Mouse (Mus musculus) kidney, postnatal 0 days (tissue): ENCODE measurements around the gene Terf2. TPM values are rescaled to one million over a fixed set of nuclear protein-coding genes. Genes with fewer than 3 reads are reported as not detected.

Source experiments
- ATAC-seq: fragments of 200-750 bp; cut with Nextera tagmentation; replicated peaks from 2 replicates; pipeline ENCODE4 v1.8.0; 2017; ENCODE audit warnings: low read depth, moderate number of reproducible peaks, moderate TSS enrichment, moderate library complexity; ENCODE audit not compliant: low FRiP score
- DNase-seq: peaks from one replicate; pipeline ENCODE4 v3.0.0-alpha.2; 2016; ENCODE audit warnings: low spot score
- H3K27ac ChIP-seq: fragments of 300-500 bp; sonication (generic); 2 replicates; pipeline ENCODE4 v1.5.1; 2014; ENCODE audit warnings: mild to moderate bottlenecking
- H3K27me3 ChIP-seq: fragments of 300-500 bp; sonication (generic); 2 replicates; pipeline ENCODE4 v1.6.1; 2014; ENCODE audit warnings: low read length, mixed read lengths; ENCODE audit not compliant: insufficient read depth
- H3K36me3 ChIP-seq: fragments of 300-500 bp; sonication (generic); 2 replicates; pipeline ENCODE4 v1.6.1; 2014; ENCODE audit warnings: low read length, mixed read lengths; ENCODE audit not compliant: insufficient read depth
- H3K4me1 ChIP-seq: fragments of 300-500 bp; sonication (generic); replicated peaks from 2 replicates; pipeline ENCODE4 v1.6.1; 2014; ENCODE audit warnings: antibody characterized with exemption, low read length, mixed read lengths; ENCODE audit not compliant: insufficient read depth
- H3K4me2 ChIP-seq: fragments of 300-500 bp; sonication (generic); 2 replicates; pipeline ENCODE4 v1.6.1; 2014; ENCODE audit warnings: mild to moderate bottlenecking, low read length, moderate library complexity, mixed read lengths
- H3K4me3 ChIP-seq: fragments of 300-500 bp; sonication (generic); replicated peaks from 2 replicates; pipeline ENCODE4 v1.5.1; 2014; ENCODE audit warnings: low read depth, low read length
- H3K9ac ChIP-seq: fragments of 300-500 bp; sonication (generic); 2 replicates; pipeline ENCODE4 v1.6.1; 2014; ENCODE audit warnings: low read depth, low read length
- H3K9me3 ChIP-seq: fragments of 300-500 bp; sonication (generic); replicated peaks from 2 replicates; pipeline ENCODE4 v1.6.1; 2016; ENCODE audit warnings: low read length, inconsistent platforms, mixed read lengths
- CTCF ChIP-seq: IDR thresholded peaks from 2 replicates; pipeline ENCODE4 v1.5.1; 2016; ENCODE audit warnings: antibody characterized with exemption, low read depth, mild to moderate bottlenecking, moderate library complexity
- WGBS: fragments of 180-500 bp; shearing (Covaris S2); extraction: QIAGEN DNeasy Blood & Tissue Kit; methylation state at CpG from one replicate; pipeline ENCODE4 v1.1.7; 2014; 5-methylcytosine and 5-hydroxymethylcytosine counted together
- microRNA-seq: library from miRNA; unstranded; fragments of <30 nt; microRNA quantifications from one replicate; pipeline ENCODE4, GENCODE M21; 2016
- polyA plus RNA-seq: library from polyadenylated mRNA; unstranded; fragments of >200 nt; fragmentation: Nextera tagmentation; extraction: Ambion mirVana; gene quantifications from 2 replicates; pipeline ENCODE4 v1.2.1, GENCODE M21; 2015

Terf2 gene
- polyA plus RNA-seq, 1 experiment from 2014 or later = 17.4 TPM

- Histone ChIP-seq H3K4me3 (no peak overlapping the region), H3K4me1 (peaks cover 11% of the 10 kb centered on the region), H3K9ac (no peak overlapping the region), H3K27me3 (no peaks in the 10 kb centered on the region), H3K9me3 (no peaks in the 10 kb centered on the region), H3K4me2 (no peak overlapping the region), H3K27ac (no peak overlapping the region), H3K36me3 (no peaks in the 10 kb centered on the region)
- 69% methylated on average over 3 of the region's 3 CpGs for WGBS
- no peak for TF ChIP-seq CTCF
- ATAC-seq (no peak), DNase-seq (no peak)
Measured at GRCm38 (mm10) chr8:107029310-107029709, 67.0 kb downstream of the Terf2 start.

DNA sequence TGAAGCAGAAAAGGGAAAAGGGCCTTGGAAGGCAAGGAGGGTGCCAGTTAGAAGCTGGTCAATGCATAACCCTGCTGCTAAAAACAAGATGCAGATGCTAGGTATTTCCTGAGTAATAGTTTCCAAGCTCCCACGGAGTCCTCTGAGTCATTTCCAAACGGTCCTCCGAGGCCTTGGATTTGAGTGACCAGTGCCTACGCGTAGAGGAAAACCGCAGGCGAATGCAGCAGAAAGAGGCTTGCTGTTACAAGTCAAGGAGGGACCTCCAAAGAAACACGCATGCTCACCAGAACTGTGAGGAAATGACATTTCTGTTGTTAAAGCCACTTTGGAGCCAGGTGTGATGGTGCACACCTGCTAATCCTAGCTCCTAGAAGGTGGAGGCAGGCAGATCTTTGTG, 72.9 kb downstream of the Terf2 start:
- Histone ChIP-seq H3K4me1 (no peaks in the 10 kb centered on the region), H3K4me2 (no peak overlapping the region), H3K9ac (no peak overlapping the region), H3K27ac (no peak overlapping the region), H3K27me3 (no peaks in the 10 kb centered on the region), H3K36me3 (no peaks in the 10 kb centered on the region), H3K4me3 (no peak overlapping the region), H3K9me3 (no peaks in the 10 kb centered on the region)
- ATAC-seq (no peak), DNase-seq (no peak)
- WGBS = 89% methylated on average over 8 of the region's 8 CpGs
- no peak for TF ChIP-seq CTCF

Small RNAs within 50 kb of the gene (microRNA-seq; reads per million reads assigned to microRNA genes)
- 1.6 reads per million for gene Mir7075

Other genes with a start within 250 kb of the Terf2 start
- gene Has3, start 226.3 kb downstream of the Terf2 start, polyA plus RNA-seq = 0.41 and 0.54 TPM in 2 replicates
- 59.2 and 62.1 TPM in 2 replicates for gene Utp4, start 202.9 kb downstream of the Terf2 start, polyA plus RNA-seq
- gene Sntb2, start 160.8 kb downstream of the Terf2 start, polyA plus RNA-seq = 10.1 and 10.5 TPM in 2 replicates
- gene Vps4a, start 65.3 kb downstream of the Terf2 start, polyA plus RNA-seq = 59.6 and 65.2 TPM in 2 replicates
- gene Pdf, start 47.9 kb downstream of the Terf2 start, polyA plus RNA-seq = 49.3 and 51.6 TPM in 2 replicates
- gene Cog8, start 39.9 kb downstream of the Terf2 start, polyA plus RNA-seq = 32.3 and 33.1 TPM in 2 replicates
- gene Nip7, start 39.7 kb downstream of the Terf2 start, polyA plus RNA-seq = 79.3 and 80.7 TPM in 2 replicates
- gene Tmed6, start 30.9 kb downstream of the Terf2 start, polyA plus RNA-seq = 52.9 and 55.6 TPM in 2 replicates
- 116 and 126 TPM in 2 replicates for gene Cyb5b, start 54.1 kb upstream of the Terf2 start, polyA plus RNA-seq
- gene Nfat5, start 196.9 kb upstream of the Terf2 start, polyA plus RNA-seq = 16.8 and 17.1 TPM in 2 replicates